Mouse (Mus musculus) embryonic facial prominence, embryonic 13.5 days (tissue): Measurements from ENCODE around the gene Ints1. TPM values are rescaled to one million over a fixed set of nuclear protein-coding genes. Genes with fewer than 3 reads are reported as not detected.
"Not testable (repeated sequence)": the region's sequence is repeated elsewhere in the genome, so short reads cannot be mapped to it uniquely, and the experiment has no call there.

Source experiments
- ATAC-seq: fragments of 200-750 bp; cut with Nextera tagmentation; 2 replicates; pipeline ENCODE4 v1.8.0; 2017; ENCODE audit warnings: low read depth; ENCODE audit not compliant: insufficient number of reproducible peaks, insufficient read depth, low FRiP score, low TSS enrichment
- H3K27ac ChIP-seq: fragments of 300-500 bp; sonication (generic); 2 replicates; pipeline ENCODE4 v1.5.1; 2015; ENCODE audit warnings: moderate library complexity, mild to moderate bottlenecking, inconsistent platforms
- H3K27me3 ChIP-seq: fragments of 300-500 bp; sonication (generic); 2 replicates; pipeline ENCODE4 v1.6.1; 2015; ENCODE audit warnings: mild to moderate bottlenecking, inconsistent platforms
- H3K36me3 ChIP-seq: fragments of 300-500 bp; sonication (generic); 2 replicates; pipeline ENCODE4 v1.6.1; 2015; ENCODE audit warnings: mild to moderate bottlenecking, inconsistent platforms
- H3K4me1 ChIP-seq: fragments of 300-500 bp; sonication (generic); 2 replicates; pipeline ENCODE4 v1.6.1; 2015; ENCODE audit warnings: inconsistent platforms
- H3K4me2 ChIP-seq: fragments of 300-500 bp; sonication (generic); 2 replicates; pipeline ENCODE4 v1.6.1; 2015; ENCODE audit warnings: moderate library complexity, mild to moderate bottlenecking, inconsistent platforms
- H3K4me3 ChIP-seq: fragments of 300-500 bp; sonication (generic); 2 replicates; pipeline ENCODE4 v1.5.1; 2015; ENCODE audit warnings: mild to moderate bottlenecking, inconsistent platforms
- H3K9ac ChIP-seq: fragments of 300-500 bp; sonication (generic); 2 replicates; pipeline ENCODE4 v1.6.1; 2015; ENCODE audit warnings: mild to moderate bottlenecking, inconsistent platforms
- H3K9me3 ChIP-seq: fragments of 300-500 bp; sonication (generic); 2 replicates; pipeline ENCODE4 v1.6.1; 2016; ENCODE audit warnings: inconsistent platforms
- WGBS: fragments of 180-500 bp; shearing (Covaris S2); methylation state at CpG from one replicate; pipeline ENCODE4 v1.1.7; 2015; ENCODE audit warnings: mixed read lengths; 5-methylcytosine and 5-hydroxymethylcytosine counted together
- polyA plus RNA-seq: library from polyadenylated mRNA; unstranded; fragments of >200 nt; fragmentation: Nextera tagmentation; extraction: Ambion mirVana; gene quantifications from 2 replicates; pipeline ENCODE4 v1.2.1, GENCODE M21; 2015

The Ints1 gene
- polyA plus RNA-seq, 1 experiment from 2014 or later, result 29.0 TPM

- WGBS, result 4% methylated on average over 3 of the region's 3 CpGs
- Histone ChIP-seq H3K27ac (no peak overlapping the region), H3K4me1 (0 out of 2 replicates have a peak, but pooled peaks cover 3% of the 10 kb centered on the region), H3K9me3 (no peaks in the 10 kb centered on the region), H3K27me3 (no peaks in the 10 kb centered on the region), H3K36me3 (peaks cover 10% of the 10 kb centered on the region), H3K4me2 (no peak overlapping the region), H3K9ac (no peak overlapping the region), H3K4me3 (no peak overlapping the region)
- peak; percentile 56; the same call in 1 of the 2 replicates for ATAC-seq
Observed at GRCm38 (mm10) chr5:139745771-139746170, 29.7 kb downstream of the Ints1 start.

DNA sequence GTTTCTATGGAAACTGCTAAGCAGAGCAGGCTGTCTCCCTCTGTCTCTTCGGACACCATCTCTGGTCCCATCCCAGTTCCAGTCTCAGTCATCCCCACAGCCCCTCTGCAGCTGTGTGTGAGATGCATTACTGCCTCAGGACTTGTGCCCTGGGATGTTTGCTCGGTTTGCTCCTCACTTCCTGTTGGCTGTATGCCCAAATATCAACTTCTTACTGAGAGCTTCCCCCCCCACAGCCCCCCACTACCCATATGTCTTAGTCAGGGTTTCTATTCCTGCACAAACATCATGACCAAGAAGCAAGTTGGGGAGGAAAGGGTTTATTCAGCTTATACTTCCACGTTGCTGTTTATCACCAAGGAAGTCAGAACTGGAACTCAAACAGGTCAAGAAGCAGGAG, 32.8 kb downstream of the Ints1 start:
- not testable (repeated sequence) for ATAC-seq, H3K36me3 ChIP-seq, H3K4me2 ChIP-seq, H3K27me3 ChIP-seq, H3K4me3 ChIP-seq, H3K9ac ChIP-seq, H3K27ac ChIP-seq, H3K9me3 ChIP-seq
- H3K4me1 ChIP-seq, result peaks cover 12% of the 10 kb centered on the region; the same call in 1 of the 2 replicates
- WGBS, result 43% methylated on average over 3 of the region's 3 CpGs

DNA sequence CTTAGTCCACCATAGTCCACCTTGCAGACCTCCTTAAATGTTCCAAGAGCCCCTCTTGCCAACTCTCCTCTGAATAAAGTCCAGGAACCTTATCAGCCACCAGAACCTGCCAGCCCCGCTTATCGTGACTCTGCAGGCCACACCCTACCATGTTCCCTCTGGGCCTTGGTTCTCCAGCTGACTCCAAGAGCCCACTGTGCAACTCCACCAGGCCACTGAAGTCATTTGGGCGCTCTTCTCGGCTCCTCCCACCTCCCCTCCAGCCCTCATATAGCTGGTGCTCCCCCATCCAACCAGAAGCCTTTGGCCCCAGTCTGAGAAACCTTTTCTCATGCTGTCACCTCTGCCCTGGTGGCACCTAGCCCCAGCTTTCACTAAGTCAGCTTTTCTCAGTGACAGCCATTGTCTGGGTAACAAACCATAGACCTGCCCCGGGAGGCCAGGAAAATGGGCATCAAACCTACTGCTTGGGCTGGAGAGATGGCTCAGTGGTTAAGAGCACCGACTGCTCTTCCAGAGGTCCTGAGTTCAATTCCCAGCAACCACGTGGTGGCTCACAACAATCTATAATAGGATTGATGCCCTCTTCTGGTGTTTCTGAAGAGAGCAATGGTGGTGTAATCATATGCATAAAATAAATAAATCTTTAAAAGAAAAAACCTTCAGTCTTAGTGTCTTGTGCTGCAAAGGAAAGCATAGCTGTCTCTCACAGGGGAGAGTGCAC, 36.7 kb downstream of the Ints1 start:
- no peaks in the 10 kb centered on the region for H3K36me3 ChIP-seq
- no peaks in the 10 kb centered on the region for H3K9me3 ChIP-seq
- H3K9ac ChIP-seq, result no peak overlapping the region
- 79% methylated on average over 7 of the region's 7 CpGs for WGBS
- H3K27me3 ChIP-seq, result no peaks in the 10 kb centered on the region
- no peak for ATAC-seq
- no peak overlapping the region for H3K4me3 ChIP-seq
- H3K27ac ChIP-seq, result no peak overlapping the region
- H3K4me2 ChIP-seq, result no peak overlapping the region
- peaks cover 48% of the 10 kb centered on the region for H3K4me1 ChIP-seq

- no peak overlapping the region for H3K9ac ChIP-seq
- 71% methylated on average over 14 of the region's 14 CpGs for WGBS
- H3K9me3 ChIP-seq, result no peaks in the 10 kb centered on the region
- peaks cover 55% of the 10 kb centered on the region for H3K4me1 ChIP-seq
- no peaks in the 10 kb centered on the region for H3K27me3 ChIP-seq
- no peaks in the 10 kb centered on the region for H3K36me3 ChIP-seq
- ATAC-seq, result no peak
- peak overlapping the region; percentile 82; the same call in 1 of the 2 replicates for H3K27ac ChIP-seq
- no peak overlapping the region for H3K4me3 ChIP-seq
- H3K4me2 ChIP-seq, result no peak overlapping the region
Observed at GRCm38 (mm10) chr5:139737841-139738591, 37.5 kb downstream of the Ints1 start.

DNA sequence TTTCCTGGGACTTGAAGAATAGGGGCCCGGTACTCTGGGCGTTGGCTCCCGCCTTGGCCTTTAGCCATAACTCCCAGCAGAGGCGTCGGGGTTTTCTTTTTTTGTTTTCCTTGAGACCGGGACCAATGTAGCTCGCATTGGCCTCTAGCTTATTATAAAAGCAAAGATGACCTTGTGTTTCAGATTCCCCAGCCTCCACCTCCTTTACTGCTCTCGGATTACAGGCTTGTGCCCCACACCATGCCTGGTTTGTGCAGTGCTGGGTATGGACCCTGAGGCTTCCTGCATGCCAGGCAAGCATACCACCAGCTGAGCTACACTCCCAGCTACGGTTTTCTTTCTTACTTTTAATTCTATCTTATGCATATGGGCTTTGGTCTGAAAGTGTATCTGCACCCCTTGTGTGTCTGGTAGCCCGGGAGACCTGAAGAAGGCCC, 39.0 kb downstream of the Ints1 start:
- Histone ChIP-seq H3K9ac (peak overlapping the region; percentile 44), H3K9me3 (no peaks in the 10 kb centered on the region), H3K4me1 (peaks cover 61% of the 10 kb centered on the region), H3K4me3 (peak overlapping the region; percentile 62), H3K27ac (peak overlapping the region; percentile 82), H3K36me3 (no peaks in the 10 kb centered on the region), H3K27me3 (no peaks in the 10 kb centered on the region), H3K4me2 (peak overlapping the region; percentile 99)
- WGBS, result 7% methylated on average over 10 of the region's 10 CpGs
- peak; percentile 62 for ATAC-seq

GRCm38 (mm10) chr5:139735677-139736503, 39.6 kb downstream of the Ints1 start, which contains the start of gene Micall2:
Gene Micall2, minus strand, starts transcription at chr5:139736336.
- peak within 1 kb of the TSS; percentile 76 for H3K9ac ChIP-seq
- ATAC-seq, result peak; percentile 92
- peaks cover 67% of the 10 kb centered on the region for H3K4me1 ChIP-seq
- H3K27me3 ChIP-seq, result no peaks in the 10 kb centered on the region
- H3K36me3 ChIP-seq, result no peaks in the 10 kb centered on the region
- no peaks in the 10 kb centered on the region for H3K9me3 ChIP-seq
- WGBS, result 4% methylated on average over 47 of the region's 50 CpGs
- peak within 1 kb of the TSS; percentile 99 for H3K4me2 ChIP-seq
- H3K27ac ChIP-seq, result peak within 1 kb of the TSS; percentile 82
- peak within 1 kb of the TSS; percentile 62 for H3K4me3 ChIP-seq

DNA sequence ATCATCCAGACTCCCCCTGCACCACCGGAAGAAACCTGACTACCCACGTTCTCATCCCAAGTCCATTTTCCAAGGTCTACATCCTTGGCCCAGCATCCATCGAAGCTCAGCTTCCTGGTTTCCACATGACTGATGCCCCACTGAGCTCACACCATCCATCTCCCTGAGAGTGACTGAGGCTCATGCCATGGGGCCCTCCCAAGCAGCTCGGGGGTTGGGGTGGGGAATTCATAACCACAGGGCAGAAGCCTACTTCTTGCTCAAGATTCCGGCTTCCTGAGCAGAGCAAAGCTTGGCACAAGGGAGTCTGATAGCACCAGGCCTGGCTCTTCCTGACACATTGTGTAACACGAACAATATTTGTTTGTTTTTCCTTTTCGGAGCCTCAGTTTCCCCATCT, 40.7 kb downstream of the Ints1 start:
- Histone ChIP-seq H3K4me3 (peak overlapping the region; percentile 62), H3K27me3 (no peaks in the 10 kb centered on the region), H3K4me2 (peak overlapping the region; percentile 99), H3K4me1 (peaks cover 79% of the 10 kb centered on the region), H3K9me3 (no peaks in the 10 kb centered on the region), H3K9ac (no peak overlapping the region), H3K27ac (no peak overlapping the region), H3K36me3 (no peaks in the 10 kb centered on the region)
- no peak for ATAC-seq
- WGBS, result 82% methylated on average over 7 of the region's 7 CpGs

GRCm38 (mm10) chr5:139734016-139734415, 41.5 kb downstream of the Ints1 start:
- no peak for ATAC-seq
- peaks cover 81% of the 10 kb centered on the region for H3K4me1 ChIP-seq
- 80% methylated on average over 3 of the region's 3 CpGs for WGBS
- no peaks in the 10 kb centered on the region for H3K9me3 ChIP-seq
- no peak overlapping the region for H3K4me3 ChIP-seq
- peak overlapping the region; percentile 99 for H3K4me2 ChIP-seq
- H3K27me3 ChIP-seq, result no peaks in the 10 kb centered on the region
- H3K27ac ChIP-seq, result no peak overlapping the region
- H3K36me3 ChIP-seq, result no peaks in the 10 kb centered on the region
- H3K9ac ChIP-seq, result no peak overlapping the region

- H3K9me3 ChIP-seq, result no peaks in the 10 kb centered on the region
- H3K4me3 ChIP-seq, result no peak overlapping the region
- H3K36me3 ChIP-seq, result no peaks in the 10 kb centered on the region
- 51% methylated on average over 11 of the region's 11 CpGs for WGBS
- H3K4me1 ChIP-seq, result peaks cover 72% of the 10 kb centered on the region
- peak overlapping the region; percentile 44; the same call in 1 of the 2 replicates for H3K9ac ChIP-seq
- H3K27me3 ChIP-seq, result no peaks in the 10 kb centered on the region
- peak overlapping the region; percentile 19 for H3K4me2 ChIP-seq
- no peak overlapping the region; the same call in 1 of the 2 replicates for H3K27ac ChIP-seq
- ATAC-seq, result no peak
Observed at GRCm38 (mm10) chr5:139732634-139733107, 42.8 kb downstream of the Ints1 start.

- peak overlapping the region; percentile 94 for H3K27ac ChIP-seq
- peak overlapping the region; percentile 43 for H3K4me2 ChIP-seq
- H3K4me3 ChIP-seq, result peak overlapping the region; percentile 6; the same call in 1 of the 2 replicates
- no peak for ATAC-seq
- H3K27me3 ChIP-seq, result no peaks in the 10 kb centered on the region
- 14% methylated on average over 8 of the region's 8 CpGs for WGBS
- H3K9me3 ChIP-seq, result no peaks in the 10 kb centered on the region
- peaks cover 57% of the 10 kb centered on the region for H3K4me1 ChIP-seq
- H3K36me3 ChIP-seq, result no peaks in the 10 kb centered on the region
- H3K9ac ChIP-seq, result peak overlapping the region; percentile 60
Observed at GRCm38 (mm10) chr5:139730712-139731486, 44.6 kb downstream of the Ints1 start.
